24 mouse cellular contexts compared by ENCODE assay signal in genomic region chr3:31104936-31105335, GRCm38 (mm10). TPM values are rescaled to one million over a fixed set of nuclear protein-coding genes. Genes with fewer than 3 reads are reported as not detected.
A peak's percentile ranks its signal among the peaks of the same experiment; 100 is the strongest.
DNase-seq lines count a peak whose midpoint lies in the region; ATAC-seq and TF ChIP-seq lines count a peak whose summit lies in the region.
"Had no signal": no experiment of that assay in that cellular context is flagged by ENCODE, and none has a peak within 500 bp of the region (broad histone marks: within the 10 kb centered on the region; RNA-seq: fewer than 3 reads in every experiment).

No protein-coding gene starts in this region.

- no peak for DNase-seq in gastrocnemius, adult 2 months
- no peak for DNase-seq in gastrocnemius, postnatal 36 days
- peak; percentile 51 for DNase-seq in 3T3-L1 (ENCODE audit: low read depth, low spot score)
- DNase-seq in MEL (ENCODE audit: low read depth, low spot score), result peak; percentile 44
- DNase-seq in lung, postnatal 25 days (ENCODE audit: low spot score), result peak; percentile 59
- no peak for DNase-seq in left cerebral cortex, adult 8-10 months (ENCODE audit: low spot score in 2 of 2)
- DNase-seq: adrenal gland, postnatal 36 days; B cell, adult 2 months; cerebellum, adult 11-12 months; cerebellum, postnatal 14 days; gastrocnemius, postnatal 25 days; kidney, adult 18-20 months; kidney, postnatal 14 days; liver, postnatal 0 days; spleen, adult 18-20 months; thymus, postnatal 36 days had no signal

- no peak for TF ChIP-seq POLR2A in MEL (IDR thresholded peaks at IDR 0.05; ENCODE audit: control insufficient read depth in 1 of 2, insufficient read depth in 1 of 2, low read depth in 1 of 2, low read length in 2 of 2, poor library complexity in 1 of 2)

- H3K27ac ChIP-seq in gastrocnemius, adult 2 months, result peak overlapping the region; percentile 64
- no peak overlapping the region for H3K27ac ChIP-seq in MEL (ENCODE audit: control insufficient read depth, low read depth, low read length)
- H3K27ac ChIP-seq in forebrain, embryonic 15.5 days (replicated peaks), result no peak overlapping the region
- H3K27ac ChIP-seq: heart, embryonic 10.5 days; hindbrain, embryonic 10.5 days; hindbrain, postnatal 0 days; layer of hippocampus, adult 2 months; limb, embryonic 15.5 days; midbrain, embryonic 10.5 days; neural tube, embryonic 12.5 days had no signal

- intact Hi-C loops in gastrocnemius, adult 2 months (cut with DNase I), result no loop called here
- intact Hi-C loops in gastrocnemius, postnatal 36 days (cut with DNase I), result no loop called here

- no peak for TF ChIP-seq EP300 in MEL (IDR thresholded peaks at IDR 0.05; ENCODE audit: low read depth in 1 of 2, low read length in 2 of 2)

- TF ChIP-seq RAD21 in MEL (IDR thresholded peaks at IDR 0.05; ENCODE audit: low read depth, low read length), result no peak

- no peak overlapping the region for H3K4me2 ChIP-seq in forebrain, embryonic 15.5 days (replicated peaks)
- H3K4me2 ChIP-seq: limb, embryonic 15.5 days; neural tube, embryonic 12.5 days had no signal

- H3K9ac ChIP-seq in MEL (ENCODE audit: control insufficient read depth, low read depth, low read length, poor library complexity, severe bottlenecking), result no peak overlapping the region
- H3K9ac ChIP-seq in forebrain, embryonic 15.5 days (replicated peaks), result no peak overlapping the region
- H3K9ac ChIP-seq: limb, embryonic 15.5 days; liver, postnatal 0 days; neural tube, embryonic 12.5 days had no signal

- H3K4me3 ChIP-seq in gastrocnemius, adult 2 months, result peak overlapping the region; percentile 21
- H3K4me3 ChIP-seq in MEL (ENCODE audit: control insufficient read depth in 1 of 2, insufficient read depth in 1 of 2, low read depth in 2 of 2, low read length in 2 of 2), result no peak overlapping the region
- no peak overlapping the region for H3K4me3 ChIP-seq in forebrain, embryonic 15.5 days
- H3K4me3 ChIP-seq: heart, embryonic 10.5 days; hindbrain, embryonic 10.5 days; layer of hippocampus, adult 2 months; limb, embryonic 15.5 days; midbrain, embryonic 10.5 days; neural tube, embryonic 12.5 days had no signal

- H3K27me3 ChIP-seq in MEL (ENCODE audit: control insufficient read depth in 1 of 2, insufficient read depth in 2 of 2, low read length in 2 of 2), result no peaks in the 10 kb centered on the region
- no peaks in the 10 kb centered on the region for H3K27me3 ChIP-seq in forebrain, embryonic 15.5 days
- H3K27me3 ChIP-seq: limb, embryonic 15.5 days; neural tube, embryonic 12.5 days had no signal

- H3K4me1 ChIP-seq in MEL (ENCODE audit: control insufficient read depth in 1 of 2, insufficient read depth in 2 of 2, low read length in 2 of 2), result peaks cover 7 to 11% of the 10 kb centered on the region in 2 experiments; a peak in 2 of 4 replicates
- peaks cover 43% of the 10 kb centered on the region for H3K4me1 ChIP-seq in forebrain, embryonic 15.5 days

- WGBS in forebrain, embryonic 15.5 days, result 82% methylated on average over 6 of the region's 6 CpGs

- ATAC-seq in forebrain, embryonic 15.5 days (replicated peaks), result no peak
- ATAC-seq: hindbrain, postnatal 0 days; liver, postnatal 0 days had no signal

- no peaks in the 10 kb centered on the region for H3K9me3 ChIP-seq in MEL (replicated peaks; ENCODE audit: insufficient read depth, low read length)
- H3K9me3 ChIP-seq in forebrain, embryonic 15.5 days, result no peaks in the 10 kb centered on the region
- H3K9me3 ChIP-seq: heart, embryonic 10.5 days; hindbrain, embryonic 10.5 days; limb, embryonic 15.5 days; midbrain, embryonic 10.5 days; neural tube, embryonic 12.5 days had no signal

- peaks cover 0 to 22% of the 10 kb centered on the region in 2 experiments; a peak in 3 of 4 replicates for H3K36me3 ChIP-seq in MEL (ENCODE audit: control insufficient read depth in 1 of 2, insufficient read depth in 2 of 2, low read length in 2 of 2)
- H3K36me3 ChIP-seq in forebrain, embryonic 15.5 days, result no peaks in the 10 kb centered on the region
- H3K36me3 ChIP-seq: heart, embryonic 10.5 days; limb, embryonic 15.5 days; neural tube, embryonic 12.5 days had no signal

- TF ChIP-seq CTCF in gastrocnemius, adult 2 months (IDR thresholded peaks at IDR 0.05), result no peak
- TF ChIP-seq CTCF in MEL (IDR thresholded peaks at IDR 0.05 in 2 of 3, conservative IDR thresholded peaks at IDR 0.05 in 1 of 3; ENCODE audit: control insufficient read depth in 1 of 3, insufficient read depth in 1 of 3, low read depth in 2 of 3, low read length in 3 of 3, poor library complexity in 1 of 3, severe bottlenecking in 1 of 3), result no peak

- peaks cover 21% of the 10 kb centered on the region for H3K79me2 ChIP-seq in MEL (ENCODE audit: control insufficient read depth, insufficient read depth, low read length, poor library complexity)

TF ChIP-seq in MEL, 35 proteins besides CTCF, POLR2A, EP300 and RAD21:
- TF ChIP-seq NELFE (IDR thresholded peaks at IDR 0.05; ENCODE audit: low read depth, low read length) (no peak), CHD2 (IDR thresholded peaks at IDR 0.05; ENCODE audit: low read length) (no peak), MXI1 (IDR thresholded peaks at IDR 0.05; ENCODE audit: low read depth, low read length) (peak; percentile 41; the same call in 1 of the 2 replicates), NRF1 (IDR thresholded peaks at IDR 0.05; ENCODE audit: insufficient read depth, low read depth, low read length, poor library complexity, severe bottlenecking) (no peak), GATA1 (IDR thresholded peaks at IDR 0.05; ENCODE audit: low read depth, low read length) (0 out of 2 replicates have a peak, but pooled peaks have one; percentile 12), ZC3H11A (IDR thresholded peaks at IDR 0.05; ENCODE audit: low read depth, low read length) (no peak), POLR2AphosphoS5 (IDR thresholded peaks at IDR 0.05; ENCODE audit: borderline replicate concordance, low read depth, low read length) (no peak), SIN3A (IDR thresholded peaks at IDR 0.05; ENCODE audit: low read length) (peak; percentile 38; the same call in 1 of the 2 replicates)

RNA-seq across cellular contexts. Expression of gene Skil, which starts 10.1 kb away (rescaled TPM):
- total RNA-seq in gastrocnemius, adult 2 months (2021), result 10 to 100 TPM in 1 of 2 experiments, 1 to 10 TPM in 1; 8.3 to 19.8 TPM
- total RNA-seq in gastrocnemius, postnatal 36 days (2021), result 10 to 100 TPM in 1 of 2 experiments, 1 to 10 TPM in 1; 9.6 to 10.5 TPM
- 7.4 and 7.5 TPM in 2 replicates for total RNA-seq in MEL (2012; rRNA removed)
- 1 to 10 TPM in 1 of 2 experiments, not detected in 1; 8.6 TPM for polyA plus RNA-seq in MEL (2012; ENCODE audit: insufficient read depth in 1 of 2, insufficient read length in 2 of 2, low read depth in 1 of 2, low replicate concordance in 2 of 2, missing spikeins in 1 of 2)
- 10 to 100 TPM; 60.9 to 68.8 (median 63.9) TPM for total RNA-seq in left cerebral cortex, adult 8-10 months (2022)
- polyA plus RNA-seq in forebrain, embryonic 15.5 days (2015; fragmentation: Nextera tagmentation; extraction: Ambion mirVana), result 28.6 and 30.7 TPM in 2 replicates

RNA-seq across cellular contexts. Expression of gene Cldn11, which starts 44.8 kb away (rescaled TPM):
- total RNA-seq in gastrocnemius, adult 2 months (2021), result under 1 TPM in 1 of 2 experiments, not detected in 1; 0.17 TPM
- under 1 TPM; 0.30 to 0.36 TPM for total RNA-seq in gastrocnemius, postnatal 36 days (2021)
- not detected in 2 replicates for total RNA-seq in MEL (2012; rRNA removed)
- polyA plus RNA-seq in MEL (2012; ENCODE audit: insufficient read depth in 1 of 2, insufficient read length in 2 of 2, low read depth in 1 of 2, low replicate concordance in 2 of 2, missing spikeins in 1 of 2), result not detected
- total RNA-seq in left cerebral cortex, adult 8-10 months (2022), result 100 to 1,000 TPM; 126 to 132 (median 131) TPM
- polyA plus RNA-seq in forebrain, embryonic 15.5 days (2015; fragmentation: Nextera tagmentation; extraction: Ambion mirVana), result 34.8 and 40.0 TPM in 2 replicates

Comparison
In these comparisons a context has a peak if more than half of its experiments do, and no peak if none do; other contexts are left out.
1. DNase-seq: peak in 3T3-L1 (single experiment), MEL (single experiment) and lung, postnatal 25 days (single experiment); none in gastrocnemius, adult 2 months (single experiment), gastrocnemius, postnatal 36 days (0 of 2) and left cerebral cortex, adult 8-10 months (0 of 2).
2. RNA of gene Cldn11, which starts 44.8 kb away (total RNA-seq): 126 to 132 TPM in left cerebral cortex, adult 8-10 months; 0.30 to 0.36 TPM in gastrocnemius, postnatal 36 days, 0.17 TPM in gastrocnemius, adult 2 months and not detected in MEL; every median in the first group is over 10 times any median in the second.